Mouse (Mus musculus) spleen, adult 2 months (tissue): ENCODE measurements around the gene Kcnj14.

ENCODE experiments used
- CTCF ChIP-seq: fragments of 200-500 bp; IDR thresholded peaks from 2 replicates; pipeline ENCODE4 v1.5.1; 2011; ENCODE audit warnings: mild to moderate bottlenecking, inconsistent platforms; ENCODE audit not compliant: insufficient read depth, insufficient read length, insufficient replicate concordance; ENCODE audit errors: extremely low read depth
- POLR2A ChIP-seq: fragments of 200-500 bp; IDR thresholded peaks from 2 replicates; pipeline ENCODE4 v1.6.1; 2011; ENCODE audit warnings: low read depth, low read length, inconsistent platforms

DNA sequence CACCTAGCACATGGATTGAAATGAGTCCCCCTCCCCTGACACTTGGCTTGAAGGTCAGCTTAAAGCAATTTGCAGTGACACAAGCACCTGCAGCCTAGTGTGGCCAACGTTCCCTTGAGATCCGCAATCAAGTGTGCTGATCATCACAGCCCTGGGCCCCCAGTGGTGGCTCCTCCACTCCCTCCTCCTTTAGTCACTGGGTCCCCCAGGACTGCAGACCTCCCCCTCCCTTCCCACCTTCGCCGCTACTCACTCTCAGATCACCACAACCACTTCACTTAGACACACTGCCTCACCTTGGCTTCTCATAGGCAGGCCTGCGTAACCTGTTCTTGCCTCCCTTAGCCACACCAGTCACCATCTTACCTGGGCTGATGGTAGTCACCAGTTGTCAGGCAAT lies 18.6 kb downstream of the Kcnj14 start:
- TF ChIP-seq POLR2A (no peak), CTCF (no peak)
